Mouse (Mus musculus) bone marrow, adult 2 months (tissue): ENCODE measurements around the gene Rnpep.

Experiments
- CTCF ChIP-seq: fragments of 200-500 bp; IDR thresholded peaks from 2 replicates; pipeline ENCODE4 v1.5.1; 2011; ENCODE audit warnings: low read length, control low read depth; ENCODE audit not compliant: control insufficient read depth, insufficient read depth
- POLR2A ChIP-seq: fragments of 200-500 bp; IDR thresholded peaks from 2 replicates; pipeline ENCODE4 v1.6.1; 2011; ENCODE audit warnings: low read depth, mild to moderate bottlenecking, control low read depth, low read length, borderline replicate concordance; ENCODE audit not compliant: control insufficient read depth

DNA sequence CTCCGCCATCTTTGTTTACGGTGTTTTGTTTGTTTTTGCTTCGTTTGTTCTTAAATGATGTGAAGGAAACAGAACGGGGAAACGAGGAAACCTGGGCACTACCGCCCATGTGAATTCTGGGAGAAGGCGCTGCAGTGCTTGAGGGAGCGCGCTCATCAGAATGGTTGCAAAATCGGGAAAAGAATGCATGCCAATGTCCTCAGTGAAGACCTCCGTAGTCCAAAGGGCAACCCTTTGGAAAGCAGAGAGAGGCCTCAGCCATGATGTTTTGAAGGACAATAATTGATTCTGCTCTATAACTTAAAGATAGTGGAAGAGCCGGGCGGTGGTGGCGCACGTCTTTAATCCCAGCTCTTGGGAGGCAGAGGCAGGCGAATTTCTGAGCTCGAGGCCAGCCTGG is 2.0 kb downstream of the Rnpep start:
- TF ChIP-seq CTCF (no peak), POLR2A (no peak)
